Mouse (Mus musculus) R1 (cell line): ENCODE measurements around the gene Slc24a4.

Experiments
- DNase-seq: peaks from one replicate; pipeline ENCODE4 v3.0.0-alpha.2; 2018; ENCODE audit warnings: low read depth, low spot score

The Slc24a4 gene

GRCm38 (mm10) chr12:102284618-102285159 lies 156.2 kb downstream of the Slc24a4 start:
- no peak for DNase-seq

- DNase-seq = no peak
These were observed 156.8 kb downstream of the Slc24a4 start for GRCm38 (mm10) chr12:102285318-102285717.

DNA sequence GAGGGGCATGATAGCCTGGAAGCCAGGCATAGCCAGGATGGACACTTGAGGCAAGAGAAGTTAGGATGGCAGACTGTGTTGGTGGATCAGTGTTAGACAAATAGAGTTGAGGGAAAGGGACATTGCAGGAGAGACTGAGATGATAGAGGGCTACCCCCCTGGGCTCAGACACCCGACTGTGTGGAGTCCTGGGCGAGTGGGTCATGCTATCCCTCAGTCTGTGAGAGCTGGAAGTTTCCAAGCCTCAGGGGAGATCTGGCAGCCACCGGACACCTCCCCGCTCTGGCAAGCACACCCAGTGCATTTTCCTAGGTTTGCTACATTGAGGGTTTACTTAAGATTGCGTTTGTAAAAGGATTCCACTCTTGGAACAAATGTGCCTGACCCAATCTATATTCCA lies 157.2 kb downstream of the Slc24a4 start:
- DNase-seq = no peak

DNA sequence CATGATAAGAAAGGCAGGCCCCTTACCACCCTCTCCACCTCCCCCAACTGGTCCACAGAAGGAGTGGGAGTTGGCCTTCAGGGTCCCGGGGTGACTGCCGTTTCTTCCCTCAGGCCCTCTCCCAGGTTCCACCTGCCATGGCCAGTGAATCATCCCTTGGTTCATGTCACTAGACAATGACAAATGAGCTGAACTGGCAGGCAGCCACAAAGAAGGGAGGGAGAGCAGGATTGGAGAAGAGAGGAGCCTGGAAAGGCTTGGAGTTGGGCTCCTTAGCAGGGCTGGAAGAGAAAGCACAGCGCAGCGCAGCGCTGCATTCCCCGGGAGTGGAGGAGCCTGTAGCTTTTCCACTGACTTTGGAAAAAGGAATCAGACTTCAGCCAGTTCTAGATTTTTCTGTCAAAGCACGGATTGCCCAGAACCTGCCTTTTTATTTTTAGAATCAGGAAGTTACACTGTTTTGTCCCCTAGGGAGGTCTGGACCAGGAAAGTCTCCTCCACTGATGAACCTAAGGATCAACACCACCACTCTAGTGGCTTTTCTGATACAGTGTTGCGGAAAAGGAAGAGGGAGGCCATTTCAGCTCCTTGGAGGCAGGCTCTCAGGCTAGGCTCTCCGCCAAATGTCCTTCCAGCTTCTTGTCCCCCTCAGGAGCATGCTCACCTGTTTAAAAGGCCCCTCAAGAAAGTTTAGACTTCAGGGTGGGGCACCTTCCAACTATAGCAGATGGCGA lies 158.3 kb downstream of the Slc24a4 start:
- DNase-seq = no peak

- no peak for DNase-seq
These were observed 159.5 kb downstream of the Slc24a4 start for GRCm38 (mm10) chr12:102287904-102288602.

DNA sequence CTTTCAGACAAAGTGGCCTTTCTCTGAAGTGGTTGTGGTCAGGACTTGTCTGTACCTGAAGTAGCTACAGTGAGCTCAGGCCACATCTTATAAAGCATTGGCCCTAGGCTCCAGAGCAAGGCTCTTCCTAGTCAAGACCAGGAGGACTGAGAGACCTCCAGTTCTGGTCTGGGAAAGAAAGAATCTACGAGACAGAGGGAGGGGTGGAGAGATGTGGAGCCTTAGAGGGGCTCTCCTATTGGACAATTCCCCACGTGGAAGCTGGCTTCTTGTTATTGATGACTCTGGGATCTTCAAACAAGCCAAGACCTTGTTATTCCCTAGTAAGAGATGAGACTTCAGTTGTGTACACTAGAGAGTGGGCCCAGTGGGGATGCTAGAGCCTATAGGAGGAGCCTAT lies 160.3 kb downstream of the Slc24a4 start:
- DNase-seq = no peak

GRCm38 (mm10) chr12:102289568-102289967 lies 161.0 kb downstream of the Slc24a4 start:
- DNase-seq = no peak

DNA sequence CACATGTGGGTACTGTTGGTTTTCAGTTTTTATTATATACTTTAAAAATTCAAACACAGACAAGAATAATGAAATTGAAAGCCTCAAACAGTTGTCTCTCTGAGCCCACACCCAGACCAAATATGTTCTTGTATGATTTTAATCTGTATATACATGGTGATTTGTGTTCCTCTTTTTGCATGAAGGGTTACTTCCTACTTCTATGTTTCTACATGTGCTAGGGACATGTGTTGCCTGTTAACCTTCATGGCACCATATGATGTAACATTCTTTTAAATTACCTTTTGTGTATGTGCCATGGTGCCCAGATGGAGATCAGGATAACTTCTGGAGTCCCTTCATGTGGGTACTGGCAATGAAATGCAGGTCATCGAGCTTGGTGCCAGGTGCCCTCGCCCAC lies 162.1 kb downstream of the Slc24a4 start:
- no peak for DNase-seq

GRCm38 (mm10) chr12:102291686-102292085 lies 163.2 kb downstream of the Slc24a4 start:
- no peak for DNase-seq

GRCm38 (mm10) chr12:102292501-102293215 lies 164.1 kb downstream of the Slc24a4 start:
- DNase-seq = no peak

DNA sequence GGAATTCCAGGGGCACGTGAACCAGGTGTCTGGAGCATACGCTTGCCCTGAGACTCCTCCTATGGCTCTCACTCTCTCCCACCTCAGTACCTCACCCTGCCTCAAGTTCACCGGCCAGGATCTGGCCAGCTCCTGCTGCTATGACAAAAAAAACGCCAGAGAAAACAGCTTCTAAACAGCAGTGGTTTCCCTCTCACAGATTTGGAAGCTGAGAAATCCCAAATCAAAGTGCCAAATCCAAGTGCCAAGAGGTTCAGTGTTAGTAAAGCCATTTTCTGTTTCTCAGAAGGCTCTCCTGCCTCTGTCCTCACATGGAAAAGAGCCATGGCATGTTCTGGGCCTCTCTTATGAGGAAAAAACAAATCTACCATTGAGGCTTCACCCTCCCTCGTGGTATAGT lies 166.1 kb downstream of the Slc24a4 start:
- DNase-seq = no peak

DNA sequence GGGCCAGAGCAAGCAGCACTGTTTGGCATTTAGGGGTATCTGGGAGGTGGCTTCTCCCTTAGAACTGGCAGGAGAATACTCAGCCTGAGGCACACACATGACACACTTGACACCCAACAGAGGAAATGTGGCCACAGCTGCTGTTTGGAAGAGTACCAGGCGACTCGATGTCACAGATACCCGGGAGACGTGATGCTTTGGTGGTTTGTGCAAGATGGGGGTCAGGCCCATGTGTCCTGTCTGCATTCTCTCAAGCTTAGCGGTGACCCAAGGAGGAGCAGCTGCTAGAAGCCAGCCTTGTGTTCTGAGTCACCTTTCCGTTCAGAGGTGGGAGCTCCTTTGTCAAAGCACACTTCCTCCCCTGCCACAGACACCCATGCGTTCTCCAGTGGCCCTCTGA lies 166.7 kb downstream of the Slc24a4 start:
- no peak for DNase-seq

GRCm38 (mm10) chr12:102295662-102296061 lies 167.1 kb downstream of the Slc24a4 start:
- DNase-seq = no peak

DNA sequence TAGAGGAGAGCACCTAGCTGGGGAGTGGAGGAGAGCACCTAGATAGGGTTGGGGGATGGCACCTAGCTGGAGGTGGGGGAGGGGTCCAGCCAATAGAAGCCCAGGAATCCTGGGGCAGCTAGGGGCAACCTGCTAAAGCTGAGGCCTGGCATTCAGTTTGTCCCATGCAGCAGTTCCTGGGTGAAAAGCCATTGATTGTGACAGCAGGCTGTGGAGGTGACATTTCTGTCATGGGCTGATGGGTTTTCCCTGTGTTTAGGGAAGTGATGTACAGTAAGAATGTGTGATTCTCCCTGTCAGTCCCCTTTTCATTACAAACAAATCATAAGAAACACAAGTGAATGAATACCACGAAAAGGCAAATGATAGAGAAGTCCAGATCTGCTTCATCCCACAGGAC lies 167.8 kb downstream of the Slc24a4 start:
- no peak for DNase-seq

- no peak for DNase-seq
These were observed 168.4 kb downstream of the Slc24a4 start for GRCm38 (mm10) chr12:102296967-102297366.

DNA sequence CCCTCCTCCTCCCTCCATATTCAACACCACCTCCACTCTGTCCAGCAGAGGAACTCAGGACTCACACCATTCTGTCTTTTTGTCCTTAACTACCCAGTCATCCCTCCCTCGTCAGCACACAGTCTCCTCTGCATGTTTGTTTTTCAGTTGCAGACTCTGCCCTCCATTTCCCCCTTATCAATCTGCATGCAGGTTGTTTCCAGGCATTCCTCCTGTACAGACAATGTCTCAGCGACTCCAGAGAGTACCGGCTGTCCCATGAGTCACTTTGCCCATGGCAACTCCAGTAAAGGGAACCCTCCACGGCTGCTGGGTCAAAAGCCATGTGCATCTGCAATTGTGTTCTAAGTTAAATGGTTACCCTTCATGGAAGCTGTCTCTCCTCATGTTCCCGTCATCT lies 170.7 kb downstream of the Slc24a4 start:
- DNase-seq = no peak

GRCm38 (mm10) chr12:102301585-102301984 lies 173.1 kb downstream of the Slc24a4 start:
- DNase-seq = no peak

GRCm38 (mm10) chr12:102302322-102302721 lies 173.8 kb downstream of the Slc24a4 start:
- no peak for DNase-seq

GRCm38 (mm10) chr12:102302831-102303351 lies 174.4 kb downstream of the Slc24a4 start:
- DNase-seq = no peak

DNA sequence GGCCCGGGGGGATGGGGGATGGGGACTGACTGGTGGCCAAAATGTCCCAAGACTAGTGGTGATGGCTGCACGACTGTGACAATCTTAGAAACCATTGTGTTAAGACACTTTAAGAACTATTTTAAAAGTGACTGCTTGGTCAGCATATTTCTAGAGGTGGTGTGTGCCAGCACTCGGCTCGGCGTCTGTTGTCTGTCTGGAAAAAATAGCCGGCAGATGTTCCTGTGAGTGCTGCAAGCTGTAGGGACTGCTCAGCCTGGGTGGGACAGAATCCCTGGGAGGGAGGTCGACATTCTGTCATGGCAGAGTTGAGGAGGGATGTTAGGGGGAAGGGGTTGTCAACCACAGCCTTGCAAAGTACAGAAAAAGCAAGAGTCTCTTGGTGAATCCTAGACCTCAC lies 175.3 kb downstream of the Slc24a4 start:
- DNase-seq = no peak

GRCm38 (mm10) chr12:102305069-102305836 lies 176.7 kb downstream of the Slc24a4 start:
- no peak for DNase-seq
